Mouse (Mus musculus): ENCODE measurements around the gene Gclc. TPM values are rescaled to one million over a fixed set of nuclear protein-coding genes. Genes with fewer than 3 reads are reported as not detected.

Gene Gclc
- polyA plus RNA-seq, 1 experiment, result 21.5 TPM

DNA sequence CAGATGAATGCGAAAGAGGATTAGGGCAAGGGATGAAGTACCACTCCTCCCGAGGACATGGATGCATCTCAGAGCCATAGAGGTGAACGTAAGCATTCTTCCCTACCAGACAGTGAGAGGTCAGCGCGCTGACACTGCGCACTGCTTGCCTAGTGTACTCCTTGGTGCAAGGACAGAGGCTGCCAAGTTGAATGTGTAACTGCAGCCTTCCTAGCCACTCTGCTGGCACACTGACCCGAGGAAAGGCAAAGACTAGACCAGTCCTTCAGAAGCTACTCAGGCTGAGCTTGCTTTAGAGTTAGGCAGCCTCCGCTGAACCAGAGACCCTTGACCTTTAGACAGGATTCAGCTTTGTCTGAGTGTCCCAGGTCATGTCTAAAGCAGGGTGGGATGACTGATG is 11.9 kb downstream of the Gclc start:
- no peaks in the 10 kb centered on the region for H3K27me3 ChIP-seq (ENCODE audit: control insufficient read depth, insufficient read depth, insufficient read length)
- H3K4me3 ChIP-seq (ENCODE audit: insufficient read depth, poor library complexity, severe bottlenecking), result no peak overlapping the region
- TF ChIP-seq MAX (IDR thresholded peaks at IDR 0.05) (no peak), MYOD1 (IDR thresholded peaks at IDR 0.05; ENCODE audit: control insufficient read depth, insufficient read length, low read depth) (no peak), CTCF (IDR thresholded peaks at IDR 0.05; ENCODE audit: control insufficient read depth, insufficient read depth, insufficient read length) (no peak), USF1 (IDR thresholded peaks at IDR 0.05; ENCODE audit: low read depth) (no peak)
- H3K79me2 ChIP-seq (ENCODE audit: control insufficient read depth, insufficient read depth), result peaks cover 98% of the 10 kb centered on the region
- H3K79me3 ChIP-seq (ENCODE audit: low read depth), result peaks cover 77% of the 10 kb centered on the region
- peaks cover 77% of the 10 kb centered on the region for H3K36me3 ChIP-seq (ENCODE audit: control insufficient read depth, insufficient read depth)
- H3ac ChIP-seq (ENCODE audit: control insufficient read depth, insufficient read length, low read depth), result no peak overlapping the region

DNA sequence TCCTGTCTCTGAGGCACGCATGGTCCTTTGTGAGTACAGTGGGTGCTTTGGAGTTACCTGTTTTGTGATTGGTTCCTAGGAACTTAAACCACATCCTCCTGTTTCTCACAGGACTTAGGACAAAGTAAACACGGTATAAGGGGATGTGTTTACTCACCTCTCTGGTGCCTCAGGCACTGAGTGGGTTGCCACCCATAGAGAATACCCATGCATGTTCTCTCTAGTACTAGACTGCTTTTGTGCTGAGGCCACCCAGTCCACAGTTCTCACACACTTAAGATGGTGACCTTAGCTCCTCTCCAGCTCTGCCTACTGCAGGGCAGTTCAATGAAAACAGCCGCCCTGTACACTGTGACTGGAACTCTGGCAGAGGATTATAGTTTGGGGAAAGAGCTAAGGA is 12.4 kb downstream of the Gclc start:
- peaks cover 74% of the 10 kb centered on the region for H3K79me3 ChIP-seq (ENCODE audit: low read depth)
- H3K27me3 ChIP-seq (ENCODE audit: control insufficient read depth, insufficient read depth, insufficient read length), result no peaks in the 10 kb centered on the region
- no peak for TF ChIP-seq CTCF (IDR thresholded peaks at IDR 0.05; ENCODE audit: control insufficient read depth, insufficient read depth, insufficient read length)
- no peak for TF ChIP-seq MYOG (IDR thresholded peaks at IDR 0.05; ENCODE audit: control insufficient read depth, extremely low read depth, insufficient read length)
- TF ChIP-seq USF1 (IDR thresholded peaks at IDR 0.05; ENCODE audit: low read depth), result no peak
- TF ChIP-seq FOSL1 (IDR thresholded peaks at IDR 0.05; ENCODE audit: insufficient read depth, low read length, poor library complexity, severe bottlenecking), result no peak
- TF ChIP-seq CEBPB (IDR thresholded peaks at IDR 0.05; ENCODE audit: low read depth), result no peak
- TF ChIP-seq MAX (IDR thresholded peaks at IDR 0.05), result no peak
- TF ChIP-seq MYOD1 (IDR thresholded peaks at IDR 0.05; ENCODE audit: control insufficient read depth, insufficient read length, low read depth), result no peak
- no peak overlapping the region for H3K4me3 ChIP-seq (ENCODE audit: insufficient read depth, poor library complexity, severe bottlenecking)
- peaks cover 98% of the 10 kb centered on the region for H3K79me2 ChIP-seq (ENCODE audit: control insufficient read depth, insufficient read depth)
- no peak overlapping the region for H3ac ChIP-seq (ENCODE audit: control insufficient read depth, insufficient read length, low read depth)
- H3K36me3 ChIP-seq (ENCODE audit: control insufficient read depth, insufficient read depth), result peaks cover 74% of the 10 kb centered on the region

GRCm38 (mm10) chr9:77770909-77771308 is 16.6 kb downstream of the Gclc start:
- H3K79me2 ChIP-seq (ENCODE audit: control insufficient read depth, insufficient read depth), result peaks cover 92% of the 10 kb centered on the region
- no peaks in the 10 kb centered on the region for H3K27me3 ChIP-seq (ENCODE audit: control insufficient read depth, insufficient read depth, insufficient read length)
- no peak overlapping the region for H3K4me3 ChIP-seq (ENCODE audit: insufficient read depth, poor library complexity, severe bottlenecking)
- peaks cover 58% of the 10 kb centered on the region for H3K79me3 ChIP-seq (ENCODE audit: low read depth)
- H3K36me3 ChIP-seq (ENCODE audit: control insufficient read depth, insufficient read depth), result peaks cover 62% of the 10 kb centered on the region
- no peak overlapping the region for H3ac ChIP-seq (ENCODE audit: control insufficient read depth, insufficient read length, low read depth)
- TF ChIP-seq USF1 (IDR thresholded peaks at IDR 0.05; ENCODE audit: low read depth), result no peak
- TF ChIP-seq CTCF (IDR thresholded peaks at IDR 0.05; ENCODE audit: control insufficient read depth, insufficient read depth, insufficient read length), result no peak
- TF ChIP-seq MYOD1 (IDR thresholded peaks at IDR 0.05; ENCODE audit: control insufficient read depth, insufficient read length, low read depth), result no peak
- TF ChIP-seq CEBPB (IDR thresholded peaks at IDR 0.05; ENCODE audit: low read depth), result no peak
- no peak for TF ChIP-seq MAX (IDR thresholded peaks at IDR 0.05)
- TF ChIP-seq FOSL1 (IDR thresholded peaks at IDR 0.05; ENCODE audit: insufficient read depth, low read length, poor library complexity, severe bottlenecking), result no peak
- no peak for TF ChIP-seq MYOG (IDR thresholded peaks at IDR 0.05; ENCODE audit: control insufficient read depth, extremely low read depth, insufficient read length)

DNA sequence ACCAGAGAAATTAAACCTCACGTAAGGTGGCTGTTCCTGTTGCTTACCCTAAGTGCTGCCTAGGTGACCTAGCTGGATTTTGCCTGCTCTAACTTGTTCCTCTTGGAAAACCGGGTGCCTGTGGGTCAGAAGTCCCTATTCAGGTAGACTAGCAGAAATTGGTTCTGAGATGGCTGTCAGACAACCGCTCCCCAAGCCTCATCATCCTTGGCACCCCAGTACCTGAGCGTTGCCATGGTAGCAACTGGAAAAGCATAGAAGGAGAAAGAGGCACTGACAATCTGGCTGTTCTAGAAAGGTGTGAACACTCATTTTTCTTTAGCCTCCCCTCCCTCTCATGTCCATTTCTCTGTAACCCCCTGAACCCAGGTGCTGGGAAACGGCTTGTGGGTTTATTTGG is 17.0 kb downstream of the Gclc start:
- peaks cover 88% of the 10 kb centered on the region for H3K79me2 ChIP-seq (ENCODE audit: control insufficient read depth, insufficient read depth)
- no peak for TF ChIP-seq USF1 (IDR thresholded peaks at IDR 0.05; ENCODE audit: low read depth)
- no peak for TF ChIP-seq MYOG (IDR thresholded peaks at IDR 0.05; ENCODE audit: control insufficient read depth, extremely low read depth, insufficient read length)
- TF ChIP-seq FOSL1 (IDR thresholded peaks at IDR 0.05; ENCODE audit: insufficient read depth, low read length, poor library complexity, severe bottlenecking), result no peak
- no peak for TF ChIP-seq MYOD1 (IDR thresholded peaks at IDR 0.05; ENCODE audit: control insufficient read depth, insufficient read length, low read depth)
- TF ChIP-seq CEBPB (IDR thresholded peaks at IDR 0.05; ENCODE audit: low read depth), result no peak
- no peak for TF ChIP-seq CTCF (IDR thresholded peaks at IDR 0.05; ENCODE audit: control insufficient read depth, insufficient read depth, insufficient read length)
- TF ChIP-seq MAX (IDR thresholded peaks at IDR 0.05), result no peak
- peaks cover 54% of the 10 kb centered on the region for H3K79me3 ChIP-seq (ENCODE audit: low read depth)
- peaks cover 62% of the 10 kb centered on the region for H3K36me3 ChIP-seq (ENCODE audit: control insufficient read depth, insufficient read depth)
- H3K4me3 ChIP-seq (ENCODE audit: insufficient read depth, poor library complexity, severe bottlenecking), result no peak overlapping the region
- H3ac ChIP-seq (ENCODE audit: control insufficient read depth, insufficient read length, low read depth), result no peak overlapping the region
- H3K27me3 ChIP-seq (ENCODE audit: control insufficient read depth, insufficient read depth, insufficient read length), result no peaks in the 10 kb centered on the region

DNA sequence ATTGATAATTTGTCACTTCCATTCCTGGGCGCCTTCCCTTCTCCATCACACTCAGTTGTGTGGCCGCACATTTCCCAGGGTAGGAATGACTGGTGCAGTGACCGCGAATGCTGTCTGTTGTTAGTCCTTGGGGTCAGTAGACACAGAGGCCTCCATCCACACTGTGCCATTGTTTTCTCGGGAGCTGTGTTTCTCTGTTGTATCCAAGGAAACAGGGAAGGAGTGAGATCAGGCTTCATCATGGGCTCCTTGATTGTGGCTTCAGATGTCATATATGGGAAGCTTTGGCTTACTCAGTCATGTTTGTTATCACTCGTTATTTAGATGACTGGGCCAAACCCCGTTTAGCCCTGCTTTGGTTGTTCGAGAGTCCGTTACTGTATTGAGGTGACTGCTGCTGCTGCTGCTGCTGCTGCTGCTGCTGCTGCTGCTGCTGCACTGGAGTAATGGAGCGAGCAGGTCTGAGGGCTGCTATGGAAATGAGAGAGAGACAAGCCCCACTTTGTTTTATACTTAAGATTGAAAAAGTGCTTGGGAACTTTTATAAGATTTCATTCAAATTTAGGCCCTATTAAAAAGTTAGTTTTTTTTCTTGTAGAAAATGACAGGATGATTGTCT is 17.5 kb downstream of the Gclc start:
- no peak for TF ChIP-seq MYOD1 (IDR thresholded peaks at IDR 0.05; ENCODE audit: control insufficient read depth, insufficient read length, low read depth)
- no peak for TF ChIP-seq MYOG (IDR thresholded peaks at IDR 0.05; ENCODE audit: control insufficient read depth, extremely low read depth, insufficient read length)
- no peak for TF ChIP-seq CTCF (IDR thresholded peaks at IDR 0.05; ENCODE audit: control insufficient read depth, insufficient read depth, insufficient read length)
- TF ChIP-seq CEBPB (IDR thresholded peaks at IDR 0.05; ENCODE audit: low read depth), result no peak
- no peak for TF ChIP-seq FOSL1 (IDR thresholded peaks at IDR 0.05; ENCODE audit: insufficient read depth, low read length, poor library complexity, severe bottlenecking)
- no peak for TF ChIP-seq MAX (IDR thresholded peaks at IDR 0.05)
- no peak for TF ChIP-seq USF1 (IDR thresholded peaks at IDR 0.05; ENCODE audit: low read depth)
- H3K27me3 ChIP-seq (ENCODE audit: control insufficient read depth, insufficient read depth, insufficient read length), result no peaks in the 10 kb centered on the region

More for the DNA sequence above, 17.5 kb downstream of the Gclc start:
- no peak overlapping the region for H3ac ChIP-seq (ENCODE audit: control insufficient read depth, insufficient read length, low read depth)
- peaks cover 82% of the 10 kb centered on the region for H3K79me2 ChIP-seq (ENCODE audit: control insufficient read depth, insufficient read depth)
- peaks cover 60% of the 10 kb centered on the region for H3K36me3 ChIP-seq (ENCODE audit: control insufficient read depth, insufficient read depth)
- no peak overlapping the region for H3K4me3 ChIP-seq (ENCODE audit: insufficient read depth, poor library complexity, severe bottlenecking)
- peaks cover 48% of the 10 kb centered on the region for H3K79me3 ChIP-seq (ENCODE audit: low read depth)
